Mouse (Mus musculus) myocyte (in vitro differentiated cells): ENCODE data around the gene Gm21983. TPM values are rescaled to one million over a fixed set of nuclear protein-coding genes. Genes with fewer than 3 reads are reported as not detected.

Experiments
- H3K27me3 ChIP-seq: one replicate; pipeline ENCODE4 v1.6.1; 2011; ENCODE audit not compliant: control insufficient read depth, insufficient read depth, insufficient read length
- H3K36me3 ChIP-seq: one replicate; pipeline ENCODE4 v1.6.1; 2011; ENCODE audit not compliant: control insufficient read depth, insufficient read depth
- H3K4me2 ChIP-seq: one replicate; pipeline ENCODE4 v1.6.1; 2011; ENCODE audit warnings: low read depth, control low read depth
- H3K4me3 ChIP-seq: one replicate; pipeline ENCODE4 v1.5.1; 2011; ENCODE audit warnings: mild to moderate bottlenecking, control low read depth, moderate library complexity
- H3K79me2 ChIP-seq: one replicate; pipeline ENCODE4 v1.6.1; 2011; ENCODE audit not compliant: control insufficient read depth, insufficient read depth
- H3ac ChIP-seq: one replicate; pipeline ENCODE4 v1.6.1; 2011; ENCODE audit not compliant: control insufficient read depth, insufficient read length
- CEBPB ChIP-seq: IDR thresholded peaks from 2 replicates; pipeline ENCODE4 v1.6.1; 2011; ENCODE audit warnings: mild to moderate bottlenecking, moderate library complexity; ENCODE audit not compliant: poor library complexity, insufficient read depth, severe bottlenecking
- E2F4 ChIP-seq: IDR thresholded peaks from one replicate; pipeline ENCODE4 v1.6.1; 2011; ENCODE audit warnings: mild to moderate bottlenecking, control low read depth, moderate library complexity; ENCODE audit not compliant: insufficient read depth
- MAX ChIP-seq: IDR thresholded peaks from one replicate; pipeline ENCODE4 v1.6.1; 2011; ENCODE audit warnings: low read depth, mild to moderate bottlenecking, control low read depth
- MYOD1 ChIP-seq, 3 experiments: IDR thresholded peaks; one replicate each; pipeline ENCODE4 v1.6.1; 2011; ENCODE audit warnings: control low read depth in 2 of 3, low read depth in 2 of 3, mild to moderate bottlenecking in 2 of 3, moderate library complexity in 1 of 3; ENCODE audit not compliant: insufficient read length in 2 of 3, control insufficient read depth in 1 of 3
- MYOG ChIP-seq, 3 experiments: IDR thresholded peaks; one replicate each; pipeline ENCODE4 v1.6.1; 2011; ENCODE audit warnings: control low read depth in 2 of 3, low read depth in 2 of 3, mild to moderate bottlenecking in 2 of 3; ENCODE audit not compliant: insufficient read length in 2 of 3, control insufficient read depth in 1 of 3, insufficient read depth in 1 of 3
- POLR2A ChIP-seq: IDR thresholded peaks from one replicate; pipeline ENCODE4 v1.6.1; 2011; ENCODE audit warnings: low read depth, mild to moderate bottlenecking, control low read depth, moderate library complexity; ENCODE audit not compliant: insufficient read length
- POLR2AphosphoS2 ChIP-seq: IDR thresholded peaks from one replicate; pipeline ENCODE4 v1.6.1; 2011; ENCODE audit warnings: low read depth, control low read depth; ENCODE audit not compliant: insufficient read length
- REST ChIP-seq: IDR thresholded peaks from one replicate; pipeline ENCODE4 v1.6.1; 2011; ENCODE audit warnings: mild to moderate bottlenecking, control low read depth, moderate library complexity; ENCODE audit not compliant: insufficient read depth, insufficient read length
- SRF ChIP-seq: IDR thresholded peaks from one replicate; pipeline ENCODE4 v1.6.1; 2011; ENCODE audit warnings: low read depth; ENCODE audit not compliant: control insufficient read depth, insufficient read length
- TCF12 ChIP-seq: IDR thresholded peaks from one replicate; pipeline ENCODE4 v1.6.1; 2011; ENCODE audit warnings: mild to moderate bottlenecking, control low read depth; ENCODE audit not compliant: poor library complexity, insufficient read depth, severe bottlenecking
- TCF3 ChIP-seq: IDR thresholded peaks from one replicate; pipeline ENCODE4 v1.6.1; 2011; ENCODE audit warnings: low read depth, control low read depth; ENCODE audit not compliant: insufficient read length
- USF1 ChIP-seq: IDR thresholded peaks from one replicate; pipeline ENCODE4 v1.6.1; 2011; ENCODE audit warnings: low read depth, mild to moderate bottlenecking, control low read depth, moderate library complexity
- polyA plus RNA-seq: library from polyadenylated mRNA; unstranded; fragments of >200 nt; fragmentation: generic; extraction: Trizol; gene quantifications from one replicate; pipeline ENCODE4 v1.2.1, GENCODE M21; 2012; ENCODE audit warnings: missing spikeins

The Gm21983 gene
- polyA plus RNA-seq, 1 experiment: not detected

DNA sequence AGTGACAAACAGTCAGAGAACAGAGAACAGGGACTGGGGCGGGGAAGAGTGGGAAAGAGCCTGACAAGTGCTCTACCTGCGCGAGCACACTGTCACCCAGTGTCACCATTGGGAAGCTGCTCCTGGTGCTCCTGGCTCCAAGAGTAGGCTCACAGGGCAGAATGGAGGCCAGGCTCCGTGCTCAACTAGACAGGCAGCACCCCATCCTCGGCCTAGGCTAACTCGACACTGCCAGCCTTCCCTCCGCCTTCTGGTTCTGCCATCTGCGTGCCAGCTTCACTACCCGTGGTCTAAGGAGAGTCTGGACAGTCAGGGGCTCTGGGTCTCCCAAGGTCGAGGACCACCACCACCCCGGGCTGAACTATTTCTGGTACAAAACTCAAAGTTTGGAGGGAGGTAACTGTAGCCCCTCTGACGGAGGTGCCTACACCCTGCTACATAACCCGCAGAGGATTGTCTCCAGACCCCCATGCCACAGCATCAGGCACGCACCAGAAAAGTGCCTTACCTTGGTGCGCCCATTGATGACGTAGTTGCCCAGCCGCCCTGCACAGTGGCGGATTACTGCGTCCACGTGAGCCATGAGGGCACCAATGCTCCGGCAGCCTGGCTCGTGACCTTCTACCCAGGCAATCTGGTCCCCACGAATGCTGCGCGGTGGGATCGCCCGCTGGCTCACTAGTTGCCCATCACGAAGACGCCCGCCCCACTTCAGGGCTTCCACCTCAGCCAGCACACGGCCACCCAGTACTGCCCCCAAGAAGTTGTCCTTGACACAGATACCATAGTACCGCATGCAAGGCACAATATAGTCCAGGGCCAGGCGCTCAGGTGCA lies 16.6 kb downstream of the Gm21983 start:
- no peaks in the 10 kb centered on the region for H3K27me3 ChIP-seq
- H3ac ChIP-seq: no peak overlapping the region
- peaks cover 12% of the 10 kb centered on the region for H3K79me2 ChIP-seq
- TF ChIP-seq TCF3 (no peak), POLR2AphosphoS2 (peak; percentile 26)
- H3K36me3 ChIP-seq: no peaks in the 10 kb centered on the region
- H3K4me2 ChIP-seq: no peak overlapping the region
- no peak overlapping the region for H3K4me3 ChIP-seq

GRCm38 (mm10) chr7:27163450-27163805 lies 17.5 kb downstream of the Gm21983 start:
- Histone ChIP-seq H3ac (no peak overlapping the region), H3K4me2 (peak overlapping the region; percentile 13), H3K36me3 (no peaks in the 10 kb centered on the region), H3K79me2 (peaks cover 12% of the 10 kb centered on the region), H3K27me3 (no peaks in the 10 kb centered on the region), H3K4me3 (no peak overlapping the region)
- TF ChIP-seq E2F4 (no peak), USF1 (no peak), POLR2A (no peak), POLR2AphosphoS2 (no peak), MYOG (IDR thresholded peaks at IDR 0.05; ENCODE audit: control insufficient read depth in 1 of 3, insufficient read depth in 1 of 3, insufficient read length in 2 of 3, low read depth in 2 of 3) (no peak), REST (no peak), CEBPB (no peak), TCF12 (no peak), MYOD1 (IDR thresholded peaks at IDR 0.05; ENCODE audit: control insufficient read depth in 1 of 3, insufficient read length in 2 of 3, low read depth in 2 of 3) (no peak)

- Histone ChIP-seq H3K27me3 (no peaks in the 10 kb centered on the region), H3K4me3 (no peak overlapping the region), H3K79me2 (peaks cover 12% of the 10 kb centered on the region), H3ac (no peak overlapping the region), H3K36me3 (no peaks in the 10 kb centered on the region), H3K4me2 (peak overlapping the region; percentile 13)
- TF ChIP-seq CEBPB (no peak), USF1 (no peak), SRF (no peak), E2F4 (no peak), REST (no peak)
These were observed 18.0 kb downstream of the Gm21983 start for GRCm38 (mm10) chr7:27162780-27163449.

DNA sequence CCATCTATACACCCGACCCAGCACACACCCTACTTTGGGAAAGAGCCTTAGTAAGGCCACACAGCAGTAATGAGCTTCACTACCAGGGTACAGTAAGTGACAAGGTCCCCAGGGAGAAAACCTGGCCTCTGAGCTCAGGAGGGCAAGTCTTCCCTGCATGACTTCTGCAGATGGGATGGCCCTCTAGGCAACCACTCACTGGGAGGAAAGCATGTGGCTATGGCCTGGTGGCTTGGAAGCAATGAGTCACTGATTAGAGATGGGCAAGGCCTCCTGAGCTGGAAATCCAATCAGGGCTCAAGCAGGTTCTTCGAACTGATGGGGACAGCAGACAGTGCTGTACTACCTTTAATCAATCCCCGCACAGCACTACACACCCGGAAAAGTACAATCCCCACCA lies 19.1 kb downstream of the Gm21983 start:
- TF ChIP-seq SRF (no peak), TCF3 (no peak), MYOG (IDR thresholded peaks at IDR 0.05; ENCODE audit: control insufficient read depth in 1 of 3, insufficient read depth in 1 of 3, insufficient read length in 2 of 3, low read depth in 2 of 3) (no peak), CEBPB (no peak), POLR2A (no peak), E2F4 (no peak), MYOD1 (IDR thresholded peaks at IDR 0.05; ENCODE audit: control insufficient read depth in 1 of 3, insufficient read length in 2 of 3, low read depth in 2 of 3) (no peak), USF1 (no peak), TCF12 (no peak), POLR2AphosphoS2 (no peak), REST (no peak), MAX (no peak)

GRCm38 (mm10) chr7:27160921-27161320 lies 20.0 kb downstream of the Gm21983 start:
- H3K4me2 ChIP-seq: no peak overlapping the region
- no peak for TF ChIP-seq USF1
- H3K79me2 ChIP-seq: peaks cover 9% of the 10 kb centered on the region
- no peak overlapping the region for H3ac ChIP-seq
- no peak overlapping the region for H3K4me3 ChIP-seq
- H3K27me3 ChIP-seq: no peaks in the 10 kb centered on the region
- H3K36me3 ChIP-seq: no peaks in the 10 kb centered on the region

More for the DNA sequence above, 19.1 kb downstream of the Gm21983 start:
- Histone ChIP-seq H3K4me3 (no peak overlapping the region), H3K36me3 (no peaks in the 10 kb centered on the region), H3ac (no peak overlapping the region), H3K79me2 (peaks cover 12% of the 10 kb centered on the region), H3K4me2 (no peak overlapping the region), H3K27me3 (no peaks in the 10 kb centered on the region)
